Mouse (Mus musculus): Measurements from ENCODE around the gene H2al1c. TPM values are rescaled to one million over a fixed set of nuclear protein-coding genes. Genes with fewer than 3 reads are reported as not detected.
"Not testable (repeated sequence)": the region's sequence is repeated elsewhere in the genome, so short reads cannot be mapped to it uniquely, and the experiment has no call there.

The H2al1c gene
- not detected in 2 replicates for total RNA-seq (2017)

- ATAC-seq (replicated peaks; ENCODE audit: low read depth, poor library complexity, severe bottlenecking): not testable (repeated sequence)
Measured at GRCm38 (mm10) chrX:11305355-11305754, at the start of gene H2al1c. Gene H2al1c, plus strand, starts transcription at chrX:11305655.

- ATAC-seq (replicated peaks; ENCODE audit: low read depth, poor library complexity, severe bottlenecking): no peak
Measured at GRCm38 (mm10) chrX:11264918-11265317, 40.5 kb upstream of the H2al1c start.

- ATAC-seq (replicated peaks; ENCODE audit: low read depth, poor library complexity, severe bottlenecking): no peak
Measured at GRCm38 (mm10) chrX:11267791-11268190, 37.7 kb upstream of the H2al1c start.

DNA sequence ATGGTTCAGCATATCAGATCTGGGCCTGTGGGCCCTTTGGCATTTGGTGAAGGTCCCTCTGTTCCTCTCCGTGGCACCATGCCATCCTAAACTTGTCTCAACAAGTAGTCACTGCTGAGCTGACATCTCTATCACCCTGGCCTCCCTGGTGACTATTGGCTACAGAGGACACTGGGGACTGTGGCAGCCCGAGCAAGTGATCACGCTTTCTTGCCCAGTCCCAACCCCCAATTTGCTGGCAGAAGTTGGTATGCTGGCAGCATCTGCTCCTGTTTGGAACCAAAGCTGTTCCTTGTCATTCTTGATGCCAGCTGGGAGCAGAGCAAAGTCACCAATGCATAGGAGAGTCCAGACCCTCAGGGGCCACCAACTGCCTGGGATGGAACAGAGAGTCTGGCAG lies 36.4 kb upstream of the H2al1c start:
- ATAC-seq (replicated peaks; ENCODE audit: low read depth, poor library complexity, severe bottlenecking): no peak

DNA sequence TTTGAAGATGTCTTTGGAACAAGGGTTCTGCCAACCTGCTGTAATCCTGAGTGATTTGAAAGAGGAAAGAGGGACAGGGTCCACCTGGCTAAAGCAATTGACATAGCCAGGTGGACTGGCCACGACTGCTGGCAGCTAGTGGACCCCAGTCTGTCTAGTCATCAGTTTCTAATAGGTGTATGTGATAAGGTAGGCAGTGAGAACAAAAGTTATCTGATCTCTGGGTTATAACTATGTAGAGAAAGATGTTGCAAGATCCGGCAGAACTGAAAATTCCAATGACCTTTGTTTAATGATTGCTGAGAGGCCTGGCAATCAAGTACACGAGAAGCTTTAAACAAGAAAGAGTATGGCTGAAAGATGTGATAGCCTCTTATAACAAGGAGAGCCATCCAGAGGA lies 32.3 kb upstream of the H2al1c start:
- no peak for ATAC-seq (replicated peaks; ENCODE audit: low read depth, poor library complexity, severe bottlenecking)

DNA sequence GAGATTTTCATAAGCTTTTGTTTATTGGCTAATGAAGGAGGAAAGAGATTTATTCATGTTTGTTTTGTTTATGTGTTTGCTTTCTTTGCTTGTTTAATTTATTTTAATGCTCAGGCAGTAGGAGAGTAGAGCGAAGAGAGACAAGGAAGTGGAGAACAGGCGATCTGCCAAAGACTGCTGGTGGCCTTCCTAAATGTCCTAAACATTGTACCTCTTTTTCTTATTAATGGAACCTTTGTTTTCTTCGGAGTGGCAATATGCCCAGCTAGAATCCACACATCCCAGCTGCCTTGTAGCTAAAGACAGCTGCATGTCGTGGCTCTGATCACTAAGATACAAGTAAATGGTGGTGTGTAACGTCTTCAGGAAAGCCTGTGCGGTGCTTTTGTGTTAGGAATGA lies 28.4 kb upstream of the H2al1c start:
- no peak for ATAC-seq (replicated peaks; ENCODE audit: low read depth, poor library complexity, severe bottlenecking)

- peak; percentile 62 for ATAC-seq (replicated peaks; ENCODE audit: low read depth, poor library complexity, severe bottlenecking)
Measured at GRCm38 (mm10) chrX:11280741-11281140, 24.7 kb upstream of the H2al1c start.

- no peak for ATAC-seq (replicated peaks; ENCODE audit: low read depth, poor library complexity, severe bottlenecking)
Measured at GRCm38 (mm10) chrX:11288306-11288882, 17.1 kb upstream of the H2al1c start.

DNA sequence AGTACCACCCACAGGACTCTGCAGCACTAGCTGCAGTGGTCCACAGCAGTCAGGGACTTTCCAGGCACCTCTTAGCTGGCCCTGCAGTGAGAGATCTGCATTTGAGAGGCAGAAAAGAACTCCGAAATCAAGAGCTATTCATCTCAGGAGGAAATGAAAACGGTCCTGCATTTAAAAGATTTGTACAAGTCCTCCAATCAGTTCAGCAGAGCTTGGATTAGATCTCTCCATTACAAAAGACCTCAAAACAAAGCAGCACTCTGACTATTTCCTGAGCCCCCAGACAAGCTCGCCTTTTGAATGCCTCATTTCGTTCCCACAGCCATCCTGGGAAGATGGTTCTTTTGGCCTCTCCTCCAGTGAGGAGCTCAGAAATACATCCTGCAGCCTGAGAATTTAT lies 16.2 kb upstream of the H2al1c start:
- ATAC-seq (replicated peaks; ENCODE audit: low read depth, poor library complexity, severe bottlenecking): no peak

GRCm38 (mm10) chrX:11298957-11299356 lies 6.5 kb upstream of the H2al1c start, which contains the start of gene H2al1a:
Gene H2al1a, plus strand, starts transcription at chrX:11299257.
- ATAC-seq (replicated peaks; ENCODE audit: low read depth, poor library complexity, severe bottlenecking): not testable (repeated sequence)

GRCm38 (mm10) chrX:11302132-11302531 lies 3.3 kb upstream of the H2al1c start, which contains the start of gene H2al1b:
Gene H2al1b, plus strand, starts transcription at chrX:11302432.
- not testable (repeated sequence) for ATAC-seq (replicated peaks; ENCODE audit: low read depth, poor library complexity, severe bottlenecking)

DNA sequence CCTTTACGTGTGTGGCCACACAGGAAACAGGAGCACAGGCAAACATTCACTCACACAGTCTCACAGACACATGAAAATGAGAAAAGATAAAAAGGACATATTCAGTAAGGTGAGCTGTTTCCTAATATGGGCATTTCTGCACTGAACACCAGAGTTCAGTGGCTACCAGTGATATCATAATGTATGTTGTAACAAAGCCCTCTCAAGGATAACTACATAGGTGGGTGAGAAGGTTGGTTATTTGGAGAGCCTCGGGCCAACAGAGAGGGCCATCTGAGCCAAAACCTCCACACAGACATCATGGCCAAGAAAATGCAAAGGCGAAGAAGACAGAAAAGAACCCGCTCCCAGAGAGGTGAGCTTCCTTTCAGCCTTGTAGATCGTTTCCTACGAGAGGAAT lies 3.1 kb downstream of the H2al1c start, which contains the start of gene H2al1d:
TSS of gene H2al1d (plus strand) at position 301 of the 400 bp plus-strand sequence.
- not testable (repeated sequence) for ATAC-seq (replicated peaks; ENCODE audit: low read depth, poor library complexity, severe bottlenecking)

GRCm38 (mm10) chrX:11311634-11312033 lies 6.2 kb downstream of the H2al1c start, which contains the start of gene H2al1e:
Gene H2al1e, plus strand, starts transcription at chrX:11311934.
- not testable (repeated sequence) for ATAC-seq (replicated peaks; ENCODE audit: low read depth, poor library complexity, severe bottlenecking)

DNA sequence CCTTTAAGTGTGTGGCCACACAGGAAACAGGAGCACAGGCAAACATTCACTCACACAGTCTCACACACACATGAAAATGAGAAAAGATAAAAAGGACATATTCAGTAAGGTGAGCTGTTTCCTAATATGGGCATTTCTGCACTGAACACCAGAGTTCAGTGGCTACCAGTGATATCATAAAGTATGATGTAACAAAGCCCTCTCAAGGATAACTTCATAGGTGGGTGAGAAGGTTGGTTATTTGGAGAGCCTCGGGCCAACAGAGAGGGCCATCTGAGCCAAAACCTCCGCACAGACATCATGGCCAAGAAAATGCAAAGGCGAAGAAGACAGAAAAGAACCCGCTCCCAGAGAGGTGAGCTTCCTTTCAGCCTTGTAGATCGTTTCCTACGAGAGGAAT lies 9.4 kb downstream of the H2al1c start, which contains the start of gene H2al1f:
TSS of gene H2al1f (plus strand) at position 301 of the 400 bp plus-strand sequence.
- ATAC-seq (replicated peaks; ENCODE audit: low read depth, poor library complexity, severe bottlenecking): not testable (repeated sequence)

DNA sequence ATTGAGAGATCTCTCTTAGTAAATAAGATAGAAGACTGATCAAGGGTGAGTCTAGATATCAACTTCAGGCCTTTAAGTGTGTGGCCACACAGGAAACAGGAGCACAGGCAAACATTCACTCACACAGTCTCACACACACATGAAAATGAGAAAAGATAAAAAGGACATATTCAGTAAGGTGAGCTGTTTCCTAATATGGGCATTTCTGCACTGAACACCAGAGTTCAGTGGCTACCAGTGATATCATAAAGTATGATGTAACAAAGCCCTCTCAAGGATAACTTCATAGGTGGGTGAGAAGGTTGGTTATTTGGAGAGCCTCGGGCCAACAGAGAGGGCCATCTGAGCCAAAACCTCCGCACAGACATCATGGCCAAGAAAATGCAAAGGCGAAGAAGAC lies 12.5 kb downstream of the H2al1c start, which contains the start of gene H2al1g:
TSS of gene H2al1g (plus strand) at position 301 of the 400 bp plus-strand sequence.
- ATAC-seq (replicated peaks; ENCODE audit: low read depth, poor library complexity, severe bottlenecking): not testable (repeated sequence)

DNA sequence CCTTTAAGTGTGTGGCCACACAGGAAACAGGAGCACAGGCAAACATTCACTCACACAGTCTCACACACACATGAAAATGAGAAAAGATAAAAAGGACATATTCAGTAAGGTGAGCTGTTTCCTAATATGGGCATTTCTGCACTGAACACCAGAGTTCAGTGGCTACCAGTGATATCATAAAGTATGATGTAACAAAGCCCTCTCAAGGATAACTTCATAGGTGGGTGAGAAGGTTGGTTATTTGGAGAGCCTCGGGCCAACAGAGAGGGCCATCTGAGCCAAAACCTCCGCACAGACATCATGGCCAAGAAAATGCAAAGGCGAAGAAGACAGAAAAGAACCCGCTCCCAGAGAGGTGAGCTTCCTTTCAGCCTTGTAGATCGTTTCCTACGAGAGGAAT lies 15.7 kb downstream of the H2al1c start, which contains the start of gene H2al1h:
TSS of gene H2al1h (plus strand) at position 301 of the 400 bp plus-strand sequence.
- ATAC-seq (replicated peaks; ENCODE audit: low read depth, poor library complexity, severe bottlenecking): not testable (repeated sequence)

GRCm38 (mm10) chrX:11324359-11324758 lies 18.9 kb downstream of the H2al1c start, which contains the start of gene H2al1i:
Gene H2al1i, plus strand, starts transcription at chrX:11324659.
- not testable (repeated sequence) for ATAC-seq (replicated peaks; ENCODE audit: low read depth, poor library complexity, severe bottlenecking)

GRCm38 (mm10) chrX:11327522-11327921 lies 22.1 kb downstream of the H2al1c start, which contains the start of gene H2al1j:
Gene H2al1j, plus strand, starts transcription at chrX:11327822.
- ATAC-seq (replicated peaks; ENCODE audit: low read depth, poor library complexity, severe bottlenecking): not testable (repeated sequence)

- no peak for ATAC-seq (replicated peaks; ENCODE audit: low read depth, poor library complexity, severe bottlenecking)
Measured at GRCm38 (mm10) chrX:11345762-11346161, 40.3 kb downstream of the H2al1c start.

GRCm38 (mm10) chrX:11346756-11347155 lies 41.3 kb downstream of the H2al1c start:
- ATAC-seq (replicated peaks; ENCODE audit: low read depth, poor library complexity, severe bottlenecking): no peak
